Mouse (Mus musculus): ENCODE measurements around the gene Mia3.
"Not testable (repeated sequence)": the region's sequence is repeated elsewhere in the genome, so short reads cannot be mapped to it uniquely, and the experiment has no call there.

Mia3 gene

DNA sequence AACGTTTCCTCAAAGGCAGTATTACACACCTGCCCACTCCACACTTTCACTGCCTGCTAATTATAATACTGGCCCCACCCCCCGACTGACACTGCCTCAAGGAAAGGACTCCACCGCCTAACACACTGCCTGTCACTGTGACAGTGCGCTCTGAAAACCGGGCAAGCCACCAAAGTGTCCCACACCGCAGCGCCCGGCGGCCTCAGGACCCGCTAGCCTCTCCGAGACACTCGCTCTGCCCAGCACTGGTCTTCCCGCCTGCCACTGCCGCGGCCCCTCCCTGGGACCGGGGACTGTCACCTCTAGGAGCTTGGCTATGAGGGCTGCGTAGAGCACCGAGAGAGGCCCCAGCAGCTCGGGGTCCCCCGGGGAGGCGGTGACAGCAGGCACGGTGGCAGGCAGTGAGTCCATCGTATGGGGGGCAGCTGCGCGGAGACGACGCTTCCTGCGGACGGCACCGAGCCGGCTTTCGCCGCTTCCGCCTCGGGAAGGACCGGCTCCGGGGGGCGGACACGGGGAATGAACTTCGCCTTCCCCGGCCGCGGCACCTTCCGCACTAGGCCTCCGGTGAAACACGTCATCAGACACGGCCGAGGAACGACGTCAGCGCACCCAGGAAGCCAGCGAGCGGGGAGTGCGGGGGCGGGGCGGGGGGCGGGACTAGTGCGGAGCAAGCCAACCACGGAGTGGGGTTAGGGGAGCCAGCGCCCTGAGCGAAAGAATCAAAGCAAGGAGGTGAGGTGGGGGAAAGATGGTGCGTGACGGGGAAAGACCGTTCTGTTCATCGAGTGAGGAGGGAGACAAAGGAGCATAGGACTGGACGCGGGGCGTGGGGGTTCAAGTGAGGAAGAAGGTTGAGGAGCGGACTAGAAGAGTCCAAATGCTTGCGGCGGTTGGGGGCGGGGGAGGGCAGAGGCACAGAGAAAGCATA lies 24.2 kb downstream of the Mia3 start:
- DNase-seq (ENCODE audit: low read depth) = peak; percentile 96

- not testable (repeated sequence) for DNase-seq (ENCODE audit: low read depth)
Observed at GRCm38 (mm10) chr1:183342902-183343301, 26.5 kb downstream of the Mia3 start.

DNA sequence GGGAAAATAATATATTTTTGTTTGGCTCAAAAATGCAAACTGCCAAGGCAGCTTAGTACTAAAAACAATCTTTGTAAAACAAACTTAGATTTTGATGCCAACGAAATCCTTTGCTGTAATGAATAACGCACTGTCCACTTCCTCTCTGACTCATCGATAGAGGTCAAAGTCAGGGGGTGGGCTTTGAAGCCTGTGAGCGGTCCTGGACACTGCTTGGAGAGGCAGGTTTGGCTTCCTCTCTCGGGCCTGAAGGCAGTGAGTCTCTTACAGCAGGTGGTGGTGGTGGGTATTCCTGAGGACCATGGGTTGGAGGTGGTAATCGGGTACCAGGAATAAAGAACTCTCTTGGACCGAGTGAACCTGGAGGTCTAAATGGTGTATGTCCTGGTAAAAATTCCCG lies 42.2 kb downstream of the Mia3 start:
- DNase-seq (ENCODE audit: low read depth) = no peak

- no peak for DNase-seq (ENCODE audit: low read depth)
Observed at GRCm38 (mm10) chr1:183324433-183324832, 44.9 kb downstream of the Mia3 start.

GRCm38 (mm10) chr1:183323923-183324322 lies 45.4 kb downstream of the Mia3 start:
- DNase-seq (ENCODE audit: low read depth) = no peak

GRCm38 (mm10) chr1:183322496-183322895 lies 46.9 kb downstream of the Mia3 start:
- not testable (repeated sequence) for DNase-seq (ENCODE audit: low read depth)

DNA sequence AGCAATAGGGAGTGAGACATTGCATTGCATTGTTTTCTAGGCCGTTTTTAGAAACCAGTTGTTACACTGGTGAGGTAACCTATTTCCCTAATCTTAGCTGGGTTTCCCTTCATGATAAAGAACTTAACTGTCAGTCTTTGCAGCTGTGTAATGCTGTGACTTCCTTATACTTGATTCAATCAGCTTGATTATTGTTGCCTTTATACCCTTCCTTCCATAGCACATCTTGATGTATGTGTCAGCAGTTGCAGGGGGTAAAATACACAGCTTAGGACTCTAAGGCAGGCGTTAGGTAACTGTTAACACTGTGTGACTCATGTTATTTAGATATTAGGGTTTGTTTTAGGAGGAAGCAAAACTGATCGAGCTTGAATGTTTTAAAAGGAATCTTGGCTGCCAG lies 48.6 kb downstream of the Mia3 start:
- peak; percentile 78 for DNase-seq (ENCODE audit: low read depth)

- peak; percentile 45 for DNase-seq (ENCODE audit: low read depth)
Observed at GRCm38 (mm10) chr1:183315783-183316182, 53.6 kb downstream of the Mia3 start.

GRCm38 (mm10) chr1:183312076-183312475 lies 57.3 kb downstream of the Mia3 start:
- DNase-seq (ENCODE audit: low read depth) = no peak

GRCm38 (mm10) chr1:183309601-183310000 lies 59.8 kb downstream of the Mia3 start:
- not testable (repeated sequence) for DNase-seq (ENCODE audit: low read depth)

DNA sequence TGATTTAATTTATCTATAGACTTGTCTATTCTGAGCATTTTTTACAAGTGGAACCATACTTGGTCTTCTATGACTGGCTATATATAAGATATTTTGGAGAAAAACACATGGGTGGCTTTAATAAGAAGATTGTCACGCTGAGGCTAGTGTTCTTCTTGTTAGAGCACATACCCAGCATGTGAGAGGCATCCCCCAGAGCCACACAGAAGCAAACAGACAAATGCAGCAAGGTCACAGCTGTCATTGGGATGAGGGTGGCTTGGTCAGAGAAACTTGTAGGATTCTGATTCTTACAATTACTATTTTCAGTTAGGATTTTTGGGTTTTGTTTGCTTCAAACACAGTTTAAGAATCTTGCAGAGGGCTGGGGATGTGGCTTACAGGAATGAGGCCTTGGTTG lies 60.9 kb downstream of the Mia3 start:
- DNase-seq (ENCODE audit: low read depth) = no peak

- DNase-seq (ENCODE audit: low read depth) = no peak
Observed at GRCm38 (mm10) chr1:183307555-183307954, 61.8 kb downstream of the Mia3 start.

DNA sequence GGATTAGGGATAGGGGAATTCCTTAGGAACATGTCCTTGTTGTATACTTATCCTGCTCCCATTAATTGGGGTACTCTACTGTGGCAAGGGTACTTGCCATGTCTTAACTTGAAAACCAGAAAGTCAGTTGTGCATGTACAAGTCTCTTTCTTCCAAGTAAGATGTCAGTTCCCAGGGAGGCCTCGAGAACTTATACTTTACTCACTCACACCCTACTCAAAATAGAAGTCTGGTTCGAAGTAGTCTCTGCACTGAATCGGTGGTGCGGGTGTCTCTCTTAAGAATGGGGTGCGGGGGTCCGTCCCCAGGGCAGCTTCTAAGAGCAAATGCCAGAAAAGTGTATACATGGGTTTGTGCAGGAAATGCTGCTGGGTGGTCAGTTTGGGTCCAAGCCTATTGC lies 70.2 kb downstream of the Mia3 start:
- peak; percentile 95 for DNase-seq (ENCODE audit: low read depth)

- DNase-seq (ENCODE audit: low read depth) = peak; percentile 73
Observed at GRCm38 (mm10) chr1:183297886-183298489, 71.4 kb downstream of the Mia3 start.

- DNase-seq (ENCODE audit: low read depth) = peak; percentile 54
Observed at GRCm38 (mm10) chr1:183297473-183297885, 71.9 kb downstream of the Mia3 start.

- DNase-seq (ENCODE audit: low read depth) = peak; percentile 96
Observed at GRCm38 (mm10) chr1:183296877-183297383, 72.4 kb downstream of the Mia3 start, which contains the start of gene Brox. Gene Brox (minus strand): TSS chr1:183297269.

- no peak for DNase-seq (ENCODE audit: low read depth)
Observed at GRCm38 (mm10) chr1:183296465-183296864, 72.9 kb downstream of the Mia3 start, which contains the start of gene Aida. Gene Aida (plus strand): TSS chr1:183296590.

- DNase-seq (ENCODE audit: low read depth) = no peak
Observed at GRCm38 (mm10) chr1:183289576-183289975, 79.8 kb downstream of the Mia3 start.

- peak; percentile 55 for DNase-seq (ENCODE audit: low read depth)
Observed at GRCm38 (mm10) chr1:183288351-183288750, 81.0 kb downstream of the Mia3 start.

All from NIH3T3 (cell line).